Mouse (Mus musculus) embryonic facial prominence, embryonic 15.5 days (tissue): ENCODE data around the gene Tle4. TPM values are rescaled to one million over a fixed set of nuclear protein-coding genes. Genes with fewer than 3 reads are reported as not detected.

Experiments
- ATAC-seq: fragments of 200-750 bp; cut with Nextera tagmentation; 2 replicates; pipeline ENCODE4 v1.8.0; 2017; ENCODE audit warnings: low read depth, moderate TSS enrichment; ENCODE audit not compliant: insufficient number of reproducible peaks, low FRiP score, low TSS enrichment
- H3K27ac ChIP-seq: fragments of 300-500 bp; sonication (generic); replicated peaks from 2 replicates; pipeline ENCODE4 v1.5.1; 2015; ENCODE audit warnings: mild to moderate bottlenecking, inconsistent platforms
- H3K27me3 ChIP-seq: fragments of 300-500 bp; sonication (generic); 2 replicates; pipeline ENCODE4 v1.6.1; 2015; ENCODE audit warnings: inconsistent platforms
- H3K36me3 ChIP-seq: fragments of 300-500 bp; sonication (generic); 2 replicates; pipeline ENCODE4 v1.6.1; 2015; ENCODE audit warnings: mild to moderate bottlenecking, inconsistent platforms
- H3K4me1 ChIP-seq: fragments of 300-500 bp; sonication (generic); 2 replicates; pipeline ENCODE4 v1.6.1; 2015; ENCODE audit warnings: inconsistent platforms
- H3K4me2 ChIP-seq: fragments of 300-500 bp; sonication (generic); replicated peaks from 2 replicates; pipeline ENCODE4 v1.6.1; 2015; ENCODE audit warnings: mild to moderate bottlenecking, inconsistent platforms
- H3K4me3 ChIP-seq: fragments of 300-500 bp; sonication (generic); replicated peaks from 2 replicates; pipeline ENCODE4 v1.5.1; 2015; ENCODE audit warnings: mild to moderate bottlenecking, inconsistent platforms
- H3K9ac ChIP-seq: fragments of 300-500 bp; sonication (generic); 2 replicates; pipeline ENCODE4 v1.6.1; 2015; ENCODE audit warnings: inconsistent platforms
- H3K9me3 ChIP-seq: fragments of 300-500 bp; sonication (generic); replicated peaks from 2 replicates; pipeline ENCODE4 v1.6.1; 2016; ENCODE audit warnings: inconsistent platforms
- WGBS: fragments of 180-500 bp; shearing (Covaris S2); methylation state at CpG from one replicate; pipeline ENCODE4 v1.1.7; 2015; 5-methylcytosine and 5-hydroxymethylcytosine counted together
- polyA plus RNA-seq: library from polyadenylated mRNA; unstranded; fragments of >200 nt; fragmentation: Nextera tagmentation; extraction: Ambion mirVana; gene quantifications from 2 replicates; pipeline ENCODE4 v1.2.1, GENCODE M21; 2015

Gene Tle4
- polyA plus RNA-seq, 1 experiment from 2014 or later, result 15.3 TPM

GRCm38 (mm10) chr19:14600841-14601240 is 3.0 kb upstream of the Tle4 start:
- Histone ChIP-seq H3K9me3 (no peaks in the 10 kb centered on the region), H3K27ac (no peak overlapping the region), H3K4me2 (no peak overlapping the region), H3K9ac (no peak overlapping the region), H3K4me1 (peaks cover 11% of the 10 kb centered on the region; the same call in 1 of the 2 replicates), H3K36me3 (no peaks in the 10 kb centered on the region), H3K4me3 (no peak overlapping the region), H3K27me3 (peaks cover 7% of the 10 kb centered on the region; the same call in 1 of the 2 replicates)
- 86% methylated on average over 1 of the region's 1 CpGs for WGBS
- ATAC-seq, result no peak

- no peaks in the 10 kb centered on the region for H3K9me3 ChIP-seq
- H3K27ac ChIP-seq, result no peak overlapping the region
- no peak overlapping the region for H3K9ac ChIP-seq
- ATAC-seq, result no peak
- H3K4me1 ChIP-seq, result peaks cover 14% of the 10 kb centered on the region; the same call in 1 of the 2 replicates
- H3K4me3 ChIP-seq, result no peak overlapping the region
- peaks cover 7% of the 10 kb centered on the region; the same call in 1 of the 2 replicates for H3K27me3 ChIP-seq
- no peak overlapping the region for H3K4me2 ChIP-seq
- WGBS, result 86% methylated on average over 3 of the region's 3 CpGs
- H3K36me3 ChIP-seq, result no peaks in the 10 kb centered on the region
Observed at GRCm38 (mm10) chr19:14600354-14600753, 2.5 kb upstream of the Tle4 start.

- no peak overlapping the region for H3K4me3 ChIP-seq
- no peaks in the 10 kb centered on the region for H3K9me3 ChIP-seq
- no peak overlapping the region for H3K27ac ChIP-seq
- peaks cover 7% of the 10 kb centered on the region; the same call in 1 of the 2 replicates for H3K27me3 ChIP-seq
- H3K4me2 ChIP-seq, result no peak overlapping the region
- H3K9ac ChIP-seq, result no peak overlapping the region
- H3K4me1 ChIP-seq, result peaks cover 18% of the 10 kb centered on the region; the same call in 1 of the 2 replicates
- WGBS, result 57% methylated on average over 8 of the region's 8 CpGs
- no peak for ATAC-seq
- H3K36me3 ChIP-seq, result no peaks in the 10 kb centered on the region
Observed at GRCm38 (mm10) chr19:14599851-14600251, 2.0 kb upstream of the Tle4 start.

GRCm38 (mm10) chr19:14598690-14599288 is 938 bp upstream of the Tle4 start:
- peaks cover 7% of the 10 kb centered on the region; the same call in 1 of the 2 replicates for H3K27me3 ChIP-seq
- H3K9me3 ChIP-seq, result no peaks in the 10 kb centered on the region
- H3K4me3 ChIP-seq, result peak overlapping the region; percentile 56
- H3K9ac ChIP-seq, result peak overlapping the region; percentile 43
- 1% methylated on average over 46 of the region's 46 CpGs for WGBS
- peak; percentile 37 for ATAC-seq
- H3K4me1 ChIP-seq, result peaks cover 24% of the 10 kb centered on the region; the same call in 1 of the 2 replicates
- peak overlapping the region; percentile 97 for H3K27ac ChIP-seq
- no peaks in the 10 kb centered on the region for H3K36me3 ChIP-seq
- H3K4me2 ChIP-seq, result peak overlapping the region; percentile 76

- peaks cover 7% of the 10 kb centered on the region; the same call in 1 of the 2 replicates for H3K27me3 ChIP-seq
- H3K4me2 ChIP-seq, result peak overlapping the region; percentile 59
- H3K4me1 ChIP-seq, result peaks cover 29% of the 10 kb centered on the region
- no peaks in the 10 kb centered on the region for H3K9me3 ChIP-seq
- peak overlapping the region; percentile 93 for H3K4me3 ChIP-seq
- peak overlapping the region; percentile 96 for H3K27ac ChIP-seq
- ATAC-seq, result no peak
- WGBS, result under 1% methylated on average over 120 of the region's 120 CpGs
- peak overlapping the region; percentile 91 for H3K9ac ChIP-seq
- H3K36me3 ChIP-seq, result no peaks in the 10 kb centered on the region
Observed at GRCm38 (mm10) chr19:14596941-14597916, 622 bp downstream of the Tle4 start.

- WGBS, result 1% methylated on average over 12 of the region's 12 CpGs
- ATAC-seq, result no peak
- Histone ChIP-seq H3K9ac (peak overlapping the region; percentile 91), H3K36me3 (no peaks in the 10 kb centered on the region), H3K4me1 (peaks cover 34% of the 10 kb centered on the region), H3K27me3 (peaks cover 7% of the 10 kb centered on the region; the same call in 1 of the 2 replicates), H3K9me3 (no peaks in the 10 kb centered on the region), H3K27ac (peak overlapping the region; percentile 96), H3K4me2 (peak overlapping the region; percentile 59), H3K4me3 (peak overlapping the region; percentile 93)
Observed at GRCm38 (mm10) chr19:14596358-14596940, 1.4 kb downstream of the Tle4 start.

- H3K9ac ChIP-seq, result no peak overlapping the region
Observed at GRCm38 (mm10) chr19:14595390-14595997, 2.4 kb downstream of the Tle4 start.

GRCm38 (mm10) chr19:14594537-14594936 is 3.3 kb downstream of the Tle4 start:
- H3K4me3 ChIP-seq, result peak overlapping the region; percentile 93; the same call in 1 of the 2 replicates
- ATAC-seq, result no peak

More at GRCm38 (mm10) chr19:14595390-14595997, 2.4 kb downstream of the Tle4 start:
- no peaks in the 10 kb centered on the region for H3K9me3 ChIP-seq
- peaks cover 34% of the 10 kb centered on the region for H3K4me1 ChIP-seq
- peak overlapping the region; percentile 93 for H3K4me3 ChIP-seq
- no peaks in the 10 kb centered on the region for H3K36me3 ChIP-seq
- 14% methylated on average over 11 of the region's 11 CpGs for WGBS
- H3K27me3 ChIP-seq, result peaks cover 7% of the 10 kb centered on the region; the same call in 1 of the 2 replicates
- no peak for ATAC-seq
- peak overlapping the region; percentile 59 for H3K4me2 ChIP-seq
- no peak overlapping the region for H3K27ac ChIP-seq

GRCm38 (mm10) chr19:14591809-14592535 is 5.9 kb downstream of the Tle4 start:
- no peak overlapping the region for H3K27ac ChIP-seq
- no peak overlapping the region for H3K4me2 ChIP-seq
- 56% methylated on average over 10 of the region's 10 CpGs for WGBS
- no peaks in the 10 kb centered on the region for H3K9me3 ChIP-seq
- no peak overlapping the region for H3K9ac ChIP-seq
- no peak for ATAC-seq
- H3K36me3 ChIP-seq, result no peaks in the 10 kb centered on the region
- H3K4me3 ChIP-seq, result no peak overlapping the region
- H3K27me3 ChIP-seq, result no peaks in the 10 kb centered on the region
- H3K4me1 ChIP-seq, result peaks cover 39% of the 10 kb centered on the region

More at GRCm38 (mm10) chr19:14594537-14594936, 3.3 kb downstream of the Tle4 start:
- H3K36me3 ChIP-seq, result no peaks in the 10 kb centered on the region
- H3K27me3 ChIP-seq, result no peaks in the 10 kb centered on the region
- H3K27ac ChIP-seq, result no peak overlapping the region
- peaks cover 34% of the 10 kb centered on the region for H3K4me1 ChIP-seq
- no peak overlapping the region for H3K9ac ChIP-seq
- WGBS, result 52% methylated on average over 3 of the region's 3 CpGs
- H3K4me2 ChIP-seq, result peak overlapping the region; percentile 59; the same call in 1 of the 2 replicates
- H3K9me3 ChIP-seq, result no peaks in the 10 kb centered on the region

GRCm38 (mm10) chr19:14590154-14590553 is 7.7 kb downstream of the Tle4 start:
- ATAC-seq, result no peak
- Histone ChIP-seq H3K27me3 (no peaks in the 10 kb centered on the region), H3K4me1 (peaks cover 43% of the 10 kb centered on the region), H3K4me3 (no peak overlapping the region), H3K4me2 (no peak overlapping the region), H3K9ac (no peak overlapping the region), H3K27ac (no peak overlapping the region), H3K36me3 (no peaks in the 10 kb centered on the region), H3K9me3 (no peaks in the 10 kb centered on the region)
- WGBS, result 77% methylated on average over 7 of the region's 7 CpGs
